Mouse (Mus musculus): ENCODE results near the gene Rph3al. TPM values are rescaled to one million over a fixed set of nuclear protein-coding genes. Genes with fewer than 3 reads are reported as not detected.

The Rph3al gene
- polyA plus RNA-seq, 1 experiment = not detected

GRCm38 (mm10) chr11:75864529-75865252 lies 73.5 kb downstream of the Rph3al start:
- H3K4me3 ChIP-seq (replicated peaks) = no peak overlapping the region
- no peaks in the 10 kb centered on the region for H3K9me3 ChIP-seq (ENCODE audit: control insufficient read depth, low read length)
- no peaks in the 10 kb centered on the region for H3K4me1 ChIP-seq (ENCODE audit: control insufficient read depth)
- no peaks in the 10 kb centered on the region for H3K27me3 ChIP-seq (ENCODE audit: control insufficient read depth)
- no peak for TF ChIP-seq TAL1 (IDR thresholded peaks at IDR 0.05; ENCODE audit: low read length)
- TF ChIP-seq GATA1 (IDR thresholded peaks at IDR 0.05; ENCODE audit: low read length) = no peak
- H3K36me3 ChIP-seq (ENCODE audit: control insufficient read depth) = no peaks in the 10 kb centered on the region

GRCm38 (mm10) chr11:75862466-75862865 lies 75.8 kb downstream of the Rph3al start:
- Histone ChIP-seq H3K4me3 (replicated peaks) (no peak overlapping the region), H3K9me3 (ENCODE audit: control insufficient read depth, low read length) (no peaks in the 10 kb centered on the region), H3K27me3 (ENCODE audit: control insufficient read depth) (no peaks in the 10 kb centered on the region), H3K36me3 (ENCODE audit: control insufficient read depth) (no peaks in the 10 kb centered on the region), H3K4me1 (ENCODE audit: control insufficient read depth) (no peaks in the 10 kb centered on the region)
- TF ChIP-seq GATA1 (IDR thresholded peaks at IDR 0.05; ENCODE audit: low read length) (no peak), TAL1 (IDR thresholded peaks at IDR 0.05; ENCODE audit: low read length) (no peak)

GRCm38 (mm10) chr11:75861653-75862052 lies 76.6 kb downstream of the Rph3al start:
- H3K9me3 ChIP-seq (ENCODE audit: control insufficient read depth, low read length) = no peaks in the 10 kb centered on the region
- no peaks in the 10 kb centered on the region for H3K36me3 ChIP-seq (ENCODE audit: control insufficient read depth)
- no peaks in the 10 kb centered on the region for H3K4me1 ChIP-seq (ENCODE audit: control insufficient read depth)
- TF ChIP-seq TAL1 (IDR thresholded peaks at IDR 0.05; ENCODE audit: low read length) = no peak
- TF ChIP-seq GATA1 (IDR thresholded peaks at IDR 0.05; ENCODE audit: low read length) = no peak
- H3K27me3 ChIP-seq (ENCODE audit: control insufficient read depth) = no peaks in the 10 kb centered on the region
- no peak overlapping the region for H3K4me3 ChIP-seq (replicated peaks)

- H3K9me3 ChIP-seq (ENCODE audit: control insufficient read depth, low read length) = no peaks in the 10 kb centered on the region
- TF ChIP-seq GATA1 (IDR thresholded peaks at IDR 0.05; ENCODE audit: low read length) = no peak
- TF ChIP-seq TAL1 (IDR thresholded peaks at IDR 0.05; ENCODE audit: low read length) = no peak
- no peaks in the 10 kb centered on the region for H3K4me1 ChIP-seq (ENCODE audit: control insufficient read depth)
- no peaks in the 10 kb centered on the region for H3K27me3 ChIP-seq (ENCODE audit: control insufficient read depth)
- H3K36me3 ChIP-seq (ENCODE audit: control insufficient read depth) = no peaks in the 10 kb centered on the region
- H3K4me3 ChIP-seq (replicated peaks) = no peak overlapping the region
Observed at GRCm38 (mm10) chr11:75861213-75861612, 77.0 kb downstream of the Rph3al start.

- no peak for TF ChIP-seq GATA1 (IDR thresholded peaks at IDR 0.05; ENCODE audit: low read length)
- TF ChIP-seq TAL1 (IDR thresholded peaks at IDR 0.05; ENCODE audit: low read length) = no peak
- H3K36me3 ChIP-seq (ENCODE audit: control insufficient read depth) = no peaks in the 10 kb centered on the region
- no peak overlapping the region for H3K4me3 ChIP-seq (replicated peaks)
- H3K4me1 ChIP-seq (ENCODE audit: control insufficient read depth) = no peaks in the 10 kb centered on the region
- no peaks in the 10 kb centered on the region for H3K27me3 ChIP-seq (ENCODE audit: control insufficient read depth)
- no peaks in the 10 kb centered on the region for H3K9me3 ChIP-seq (ENCODE audit: control insufficient read depth, low read length)
Observed at GRCm38 (mm10) chr11:75859460-75859859, 78.8 kb downstream of the Rph3al start.

- H3K9me3 ChIP-seq (ENCODE audit: control insufficient read depth, low read length) = no peaks in the 10 kb centered on the region
- no peaks in the 10 kb centered on the region for H3K36me3 ChIP-seq (ENCODE audit: control insufficient read depth)
- TF ChIP-seq GATA1 (IDR thresholded peaks at IDR 0.05; ENCODE audit: low read length) (no peak), TAL1 (IDR thresholded peaks at IDR 0.05; ENCODE audit: low read length) (no peak)
- H3K4me3 ChIP-seq (replicated peaks) = no peak overlapping the region
- no peaks in the 10 kb centered on the region for H3K27me3 ChIP-seq (ENCODE audit: control insufficient read depth)
- no peaks in the 10 kb centered on the region for H3K4me1 ChIP-seq (ENCODE audit: control insufficient read depth)
Observed at GRCm38 (mm10) chr11:75858975-75859374, 79.3 kb downstream of the Rph3al start.

GRCm38 (mm10) chr11:75857781-75858180 lies 80.4 kb downstream of the Rph3al start:
- Histone ChIP-seq H3K4me3 (replicated peaks) (no peak overlapping the region), H3K4me1 (ENCODE audit: control insufficient read depth) (no peaks in the 10 kb centered on the region), H3K36me3 (ENCODE audit: control insufficient read depth) (no peaks in the 10 kb centered on the region), H3K27me3 (ENCODE audit: control insufficient read depth) (no peaks in the 10 kb centered on the region), H3K9me3 (ENCODE audit: control insufficient read depth, low read length) (no peaks in the 10 kb centered on the region)
- TF ChIP-seq TAL1 (IDR thresholded peaks at IDR 0.05; ENCODE audit: low read length) (no peak), GATA1 (IDR thresholded peaks at IDR 0.05; ENCODE audit: low read length) (no peak)

GRCm38 (mm10) chr11:75854327-75854726 lies 83.9 kb downstream of the Rph3al start:
- no peaks in the 10 kb centered on the region for H3K4me1 ChIP-seq (ENCODE audit: control insufficient read depth)
- no peak for TF ChIP-seq GATA1 (IDR thresholded peaks at IDR 0.05; ENCODE audit: low read length)
- TF ChIP-seq TAL1 (IDR thresholded peaks at IDR 0.05; ENCODE audit: low read length) = no peak

GRCm38 (mm10) chr11:75853067-75853636 lies 85.1 kb downstream of the Rph3al start:
- Histone ChIP-seq H3K4me3 (replicated peaks) (no peak overlapping the region), H3K27me3 (ENCODE audit: control insufficient read depth) (no peaks in the 10 kb centered on the region), H3K4me1 (ENCODE audit: control insufficient read depth) (no peaks in the 10 kb centered on the region), H3K9me3 (ENCODE audit: control insufficient read depth, low read length) (no peaks in the 10 kb centered on the region), H3K36me3 (ENCODE audit: control insufficient read depth) (no peaks in the 10 kb centered on the region)
- TF ChIP-seq GATA1 (IDR thresholded peaks at IDR 0.05; ENCODE audit: low read length) = no peak
- TF ChIP-seq TAL1 (IDR thresholded peaks at IDR 0.05; ENCODE audit: low read length) = no peak

More at GRCm38 (mm10) chr11:75854327-75854726, 83.9 kb downstream of the Rph3al start:
- no peaks in the 10 kb centered on the region for H3K36me3 ChIP-seq (ENCODE audit: control insufficient read depth)
- no peak overlapping the region for H3K4me3 ChIP-seq (replicated peaks)
- H3K27me3 ChIP-seq (ENCODE audit: control insufficient read depth) = no peaks in the 10 kb centered on the region
- no peaks in the 10 kb centered on the region for H3K9me3 ChIP-seq (ENCODE audit: control insufficient read depth, low read length)
